Mouse (Mus musculus) spleen, adult 12 weeks (tissue): ENCODE results near the gene Ppp1r12c.

Experiments
- DNase-seq: peaks from one replicate; pipeline ENCODE4 v3.0.0; 2022; ENCODE audit warnings: low spot score

Gene Ppp1r12c

DNA sequence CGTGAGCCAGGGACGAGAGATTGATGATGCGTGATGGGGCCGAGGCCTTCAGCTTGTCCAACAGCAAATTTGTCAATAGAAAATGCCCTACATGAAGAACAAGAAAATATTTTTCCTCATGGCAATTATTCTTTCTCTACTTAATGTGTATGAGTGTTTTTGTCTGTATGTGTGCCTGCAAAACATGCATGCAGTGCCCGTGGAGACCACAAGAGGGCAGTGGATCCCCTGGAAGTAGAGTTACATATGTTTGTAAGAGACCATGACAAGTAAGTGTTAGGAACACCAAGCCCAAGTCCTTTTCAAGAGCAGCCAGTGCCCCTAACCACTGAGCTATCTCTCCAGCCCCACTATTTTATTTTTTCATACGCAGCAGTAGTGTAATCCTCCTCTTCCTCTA, 69.9 kb downstream of the Ppp1r12c start:
- DNase-seq = peak; percentile 61
